Mouse (Mus musculus) liver, embryonic 11.5 days (tissue): ENCODE data around the gene Nfkbia. TPM values are rescaled to one million over a fixed set of nuclear protein-coding genes. Genes with fewer than 3 reads are reported as not detected.

ENCODE experiments used
- ATAC-seq: fragments of 200-750 bp; cut with Nextera tagmentation; replicated peaks from 2 replicates; pipeline ENCODE4 v1.8.0; 2017; ENCODE audit warnings: moderate number of reproducible peaks, mild to moderate bottlenecking, moderate TSS enrichment, moderate library complexity; ENCODE audit not compliant: low FRiP score
- DNase-seq: peaks from one replicate; pipeline ENCODE4 v3.0.0-alpha.2; 2017; ENCODE audit warnings: low spot score
- H3K27ac ChIP-seq: fragments of 300-500 bp; sonication (generic); 2 replicates; pipeline ENCODE4 v1.5.1; 2014; ENCODE audit warnings: mild to moderate bottlenecking, low read depth, low read length, control low read depth
- H3K27me3 ChIP-seq: fragments of 300-500 bp; sonication (generic); replicated peaks from 2 replicates; pipeline ENCODE4 v1.6.1; 2014; ENCODE audit warnings: low read length, mixed read lengths; ENCODE audit not compliant: control insufficient read depth, insufficient read depth
- H3K36me3 ChIP-seq: fragments of 300-500 bp; sonication (generic); 2 replicates; pipeline ENCODE4 v1.6.1; 2014; ENCODE audit warnings: mild to moderate bottlenecking, low read length, moderate library complexity, mixed read lengths; ENCODE audit not compliant: control insufficient read depth, insufficient read depth
- H3K4me1 ChIP-seq: fragments of 300-500 bp; sonication (generic); replicated peaks from 2 replicates; pipeline ENCODE4 v1.6.1; 2014; ENCODE audit warnings: low read length, mixed read lengths; ENCODE audit not compliant: control insufficient read depth, insufficient read depth
- H3K4me2 ChIP-seq: fragments of 300-500 bp; sonication (generic); 2 replicates; pipeline ENCODE4 v1.6.1; 2014; ENCODE audit warnings: mild to moderate bottlenecking, control low read depth, moderate library complexity
- H3K4me3 ChIP-seq: fragments of 300-500 bp; sonication (generic); 2 replicates; pipeline ENCODE4 v1.5.1; 2014; ENCODE audit warnings: low read depth, low read length, control low read depth
- H3K9ac ChIP-seq: fragments of 300-500 bp; sonication (generic); 2 replicates; pipeline ENCODE4 v1.6.1; 2014; ENCODE audit warnings: low read depth, low read length, control low read depth
- H3K9me3 ChIP-seq: fragments of 300-500 bp; sonication (generic); 2 replicates; pipeline ENCODE4 v1.6.1; 2016; ENCODE audit warnings: low read length, inconsistent platforms, mixed read lengths; ENCODE audit not compliant: control insufficient read depth
- WGBS: fragments of 180-500 bp; shearing (Covaris S2); extraction: QIAGEN DNeasy Blood & Tissue Kit; methylation state at CpG from one replicate; pipeline ENCODE4 v1.1.7; 2014; 5-methylcytosine and 5-hydroxymethylcytosine counted together
- polyA plus RNA-seq: library from polyadenylated mRNA; unstranded; fragments of >200 nt; fragmentation: Nextera tagmentation; extraction: Ambion mirVana; gene quantifications from 2 replicates; pipeline ENCODE4 v1.2.1, GENCODE M21; 2014

The Nfkbia gene
- polyA plus RNA-seq, 1 experiment from 2014 or later = 25.8 TPM

- Histone ChIP-seq H3K4me3 (peak overlapping the region; percentile 80), H3K4me1 (peaks cover 14% of the 10 kb centered on the region), H3K9me3 (no peaks in the 10 kb centered on the region), H3K9ac (peak overlapping the region; percentile 95), H3K4me2 (peak overlapping the region; percentile 78), H3K36me3 (peaks cover 7% of the 10 kb centered on the region; the same call in 1 of the 2 replicates), H3K27me3 (no peaks in the 10 kb centered on the region), H3K27ac (peak overlapping the region; percentile 99; the same call in 1 of the 2 replicates)
- 2% methylated on average over 12 of the region's 12 CpGs for WGBS
- DNase-seq (no peak), ATAC-seq (no peak)
Observed at GRCm38 (mm10) chr12:55492941-55493340, 494 bp upstream of the Nfkbia start.

- Histone ChIP-seq H3K27me3 (no peaks in the 10 kb centered on the region), H3K27ac (peak overlapping the region; percentile 99), H3K4me2 (peak overlapping the region; percentile 78), H3K36me3 (peaks cover 7% of the 10 kb centered on the region; the same call in 1 of the 2 replicates), H3K9ac (peak overlapping the region; percentile 95), H3K9me3 (no peaks in the 10 kb centered on the region), H3K4me3 (peak overlapping the region; percentile 80), H3K4me1 (peaks cover 14% of the 10 kb centered on the region)
- peak; percentile 89 for ATAC-seq
- WGBS = 2% methylated on average over 34 of the region's 57 CpGs
- DNase-seq = peak; percentile 88
Observed at GRCm38 (mm10) chr12:55491516-55492183, 797 bp downstream of the Nfkbia start.

GRCm38 (mm10) chr12:55490722-55491449 is 1.6 kb downstream of the Nfkbia start:
- 86% methylated on average over 13 of the region's 13 CpGs for WGBS
- Histone ChIP-seq H3K27me3 (no peaks in the 10 kb centered on the region), H3K9ac (peak overlapping the region; percentile 95)

GRCm38 (mm10) chr12:55489986-55490721 is 2.3 kb downstream of the Nfkbia start:
- no peak for ATAC-seq
- Histone ChIP-seq H3K36me3 (peaks cover 7% of the 10 kb centered on the region; the same call in 1 of the 2 replicates), H3K4me2 (peak overlapping the region; percentile 26), H3K9me3 (no peaks in the 10 kb centered on the region), H3K9ac (no peak overlapping the region), H3K4me3 (no peak overlapping the region), H3K4me1 (peaks cover 14% of the 10 kb centered on the region), H3K27ac (no peak overlapping the region), H3K27me3 (no peaks in the 10 kb centered on the region)
- no peak for DNase-seq
- 83% methylated on average over 14 of the region's 14 CpGs for WGBS

More at GRCm38 (mm10) chr12:55490722-55491449, 1.6 kb downstream of the Nfkbia start:
- H3K4me1 ChIP-seq = peaks cover 14% of the 10 kb centered on the region
- peak; percentile 43 for DNase-seq
- no peak for ATAC-seq
- peak overlapping the region; percentile 78 for H3K4me2 ChIP-seq
- peaks cover 7% of the 10 kb centered on the region; the same call in 1 of the 2 replicates for H3K36me3 ChIP-seq
- no peaks in the 10 kb centered on the region for H3K9me3 ChIP-seq
- H3K4me3 ChIP-seq = peak overlapping the region; percentile 80
- no peak overlapping the region; the same call in 1 of the 2 replicates for H3K27ac ChIP-seq

- Histone ChIP-seq H3K27me3 (no peaks in the 10 kb centered on the region), H3K9me3 (no peaks in the 10 kb centered on the region), H3K36me3 (peaks cover 7% of the 10 kb centered on the region; the same call in 1 of the 2 replicates), H3K4me2 (no peak overlapping the region), H3K9ac (no peak overlapping the region), H3K27ac (no peak overlapping the region), H3K4me1 (peaks cover 14% of the 10 kb centered on the region), H3K4me3 (no peak overlapping the region)
- ATAC-seq = no peak
- no peak for DNase-seq
- WGBS = 73% methylated on average over 13 of the region's 13 CpGs
Observed at GRCm38 (mm10) chr12:55488661-55489447, 3.6 kb downstream of the Nfkbia start.

GRCm38 (mm10) chr12:55487843-55488660 is 4.4 kb downstream of the Nfkbia start:
- no peak overlapping the region for H3K27ac ChIP-seq
- no peak overlapping the region for H3K9ac ChIP-seq
- 87% methylated on average over 7 of the region's 7 CpGs for WGBS
- H3K4me2 ChIP-seq = no peak overlapping the region
- ATAC-seq = no peak
- no peaks in the 10 kb centered on the region for H3K27me3 ChIP-seq
- peaks cover 7% of the 10 kb centered on the region; the same call in 1 of the 2 replicates for H3K36me3 ChIP-seq
- no peak overlapping the region for H3K4me3 ChIP-seq
- no peak for DNase-seq
- H3K9me3 ChIP-seq = no peaks in the 10 kb centered on the region
- peaks cover 9% of the 10 kb centered on the region for H3K4me1 ChIP-seq

- Histone ChIP-seq H3K27ac (no peak overlapping the region), H3K9ac (no peak overlapping the region), H3K4me2 (no peak overlapping the region), H3K4me3 (no peak overlapping the region), H3K36me3 (peaks cover 7% of the 10 kb centered on the region; the same call in 1 of the 2 replicates), H3K9me3 (no peaks in the 10 kb centered on the region), H3K4me1 (peaks cover 8% of the 10 kb centered on the region), H3K27me3 (no peaks in the 10 kb centered on the region)
- 70% methylated on average over 18 of the region's 18 CpGs for WGBS
- DNase-seq (no peak), ATAC-seq (no peak)
Observed at GRCm38 (mm10) chr12:55486923-55487674, 5.3 kb downstream of the Nfkbia start.
